Mouse (Mus musculus) forebrain, embryonic 11.5 days (tissue): Measurements from ENCODE around the gene Erbb2. TPM values are rescaled to one million over a fixed set of nuclear protein-coding genes. Genes with fewer than 3 reads are reported as not detected.

ENCODE experiments used
- ATAC-seq: fragments of 200-750 bp; cut with Nextera tagmentation; replicated peaks from 2 replicates; pipeline ENCODE4 v1.8.0; 2017; ENCODE audit warnings: moderate TSS enrichment; ENCODE audit not compliant: low FRiP score
- DNase-seq: peaks from one replicate; pipeline ENCODE4 v3.0.0-alpha.2; 2017; ENCODE audit warnings: low spot score
- H3K27ac ChIP-seq: fragments of 300-500 bp; sonication (generic); 2 replicates; pipeline ENCODE4 v1.5.1; 2014; ENCODE audit warnings: low read depth, low read length
- H3K27me3 ChIP-seq: fragments of 300-500 bp; sonication (generic); 2 replicates; pipeline ENCODE4 v1.6.1; 2014; ENCODE audit warnings: mild to moderate bottlenecking, low read length, mixed read lengths; ENCODE audit not compliant: control insufficient read depth, insufficient read depth
- H3K36me3 ChIP-seq: fragments of 300-500 bp; sonication (generic); 2 replicates; pipeline ENCODE4 v1.6.1; 2014; ENCODE audit warnings: mild to moderate bottlenecking, low read length, moderate library complexity, mixed read lengths; ENCODE audit not compliant: control insufficient read depth, insufficient read depth
- H3K4me1 ChIP-seq: fragments of 300-500 bp; sonication (generic); replicated peaks from 2 replicates; pipeline ENCODE4 v1.6.1; 2014; ENCODE audit warnings: low read length, mixed read lengths; ENCODE audit not compliant: control insufficient read depth, insufficient read depth
- H3K4me2 ChIP-seq: fragments of 300-500 bp; sonication (generic); 2 replicates; pipeline ENCODE4 v1.6.1; 2014; ENCODE audit warnings: low read depth, mild to moderate bottlenecking, low read length, moderate library complexity, mixed read lengths; ENCODE audit not compliant: severe bottlenecking
- H3K4me3 ChIP-seq: fragments of 300-500 bp; sonication (generic); 2 replicates; pipeline ENCODE4 v1.5.1; 2014; ENCODE audit warnings: low read depth, low read length
- H3K9ac ChIP-seq: fragments of 300-500 bp; sonication (generic); 2 replicates; pipeline ENCODE4 v1.6.1; 2014; ENCODE audit warnings: low read length
- H3K9me3 ChIP-seq: fragments of 300-500 bp; sonication (generic); 2 replicates; pipeline ENCODE4 v1.6.1; 2016; ENCODE audit warnings: low read length, mixed read lengths; ENCODE audit not compliant: control insufficient read depth
- WGBS: fragments of 180-500 bp; shearing (Covaris S2); extraction: QIAGEN DNeasy Blood & Tissue Kit; methylation state at CpG from one replicate; pipeline ENCODE4 v1.1.7; 2014; 5-methylcytosine and 5-hydroxymethylcytosine counted together
- polyA plus RNA-seq: library from polyadenylated mRNA; unstranded; fragments of >200 nt; fragmentation: Nextera tagmentation; extraction: Ambion mirVana; gene quantifications from 2 replicates; pipeline ENCODE4 v1.2.1, GENCODE M21; 2014

The Erbb2 gene
- polyA plus RNA-seq, 1 experiment from 2014 or later = 19.7 TPM

- H3K36me3 ChIP-seq = peaks cover 4% of the 10 kb centered on the region; the same call in 1 of the 2 replicates
- H3K4me1 ChIP-seq = peaks cover 14% of the 10 kb centered on the region
- H3K4me3 ChIP-seq = no peak overlapping the region
- ATAC-seq = peak; percentile 84
- 0 out of 2 replicates have a peak overlapping the region, but pooled peaks have one; percentile 12 for H3K9ac ChIP-seq
- H3K9me3 ChIP-seq = no peaks in the 10 kb centered on the region
- 22% methylated on average over 10 of the region's 10 CpGs for WGBS
- no peaks in the 10 kb centered on the region for H3K27me3 ChIP-seq
- peak; percentile 82 for DNase-seq
- H3K4me2 ChIP-seq = peak overlapping the region; percentile 21
- peak overlapping the region; percentile 58 for H3K27ac ChIP-seq
These were observed 40.6 kb upstream of the Erbb2 start for GRCm38 (mm10) chr11:98371556-98372240.

- H3K4me3 ChIP-seq = no peak overlapping the region
- no peaks in the 10 kb centered on the region for H3K27me3 ChIP-seq
- ATAC-seq (0 out of 2 replicates have a peak, but pooled peaks have one; percentile 35), DNase-seq (peak; percentile 75)
- H3K27ac ChIP-seq = no peak overlapping the region
- peaks cover 4% of the 10 kb centered on the region; the same call in 1 of the 2 replicates for H3K36me3 ChIP-seq
- no peak overlapping the region for H3K9ac ChIP-seq
- WGBS = 8% methylated on average over 2 of the region's 2 CpGs
- H3K9me3 ChIP-seq = no peaks in the 10 kb centered on the region
- H3K4me2 ChIP-seq = no peak overlapping the region; the same call in 1 of the 2 replicates
- peaks cover 14% of the 10 kb centered on the region for H3K4me1 ChIP-seq
These were observed 39.9 kb upstream of the Erbb2 start for GRCm38 (mm10) chr11:98372406-98372805.

DNA sequence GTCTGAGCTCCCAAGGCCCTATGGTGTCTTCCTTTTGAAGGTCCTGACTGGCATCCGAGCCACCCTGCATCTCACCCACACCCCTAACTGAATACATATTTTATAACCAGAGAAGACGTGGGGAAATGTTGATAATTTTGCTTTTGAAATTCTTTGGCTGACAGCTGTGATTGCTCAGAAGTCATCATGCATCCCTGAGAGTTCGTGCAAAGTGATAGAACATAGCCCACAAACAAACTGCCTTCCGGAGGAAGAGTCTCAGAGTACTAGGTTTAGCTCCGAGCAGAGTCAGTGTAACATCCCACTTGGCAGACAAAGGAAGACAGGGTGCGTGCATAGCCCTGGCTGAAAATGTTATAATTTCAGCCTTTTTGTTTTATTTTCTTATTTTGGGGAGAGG is 39.0 kb upstream of the Erbb2 start:
- Histone ChIP-seq H3K27ac (no peak overlapping the region), H3K9ac (no peak overlapping the region), H3K4me2 (no peak overlapping the region), H3K9me3 (no peaks in the 10 kb centered on the region), H3K4me1 (peaks cover 14% of the 10 kb centered on the region), H3K36me3 (peaks cover 4% of the 10 kb centered on the region; the same call in 1 of the 2 replicates), H3K4me3 (no peak overlapping the region), H3K27me3 (no peaks in the 10 kb centered on the region)
- DNase-seq (no peak), ATAC-seq (no peak)
- 90% methylated on average over 6 of the region's 6 CpGs for WGBS

DNA sequence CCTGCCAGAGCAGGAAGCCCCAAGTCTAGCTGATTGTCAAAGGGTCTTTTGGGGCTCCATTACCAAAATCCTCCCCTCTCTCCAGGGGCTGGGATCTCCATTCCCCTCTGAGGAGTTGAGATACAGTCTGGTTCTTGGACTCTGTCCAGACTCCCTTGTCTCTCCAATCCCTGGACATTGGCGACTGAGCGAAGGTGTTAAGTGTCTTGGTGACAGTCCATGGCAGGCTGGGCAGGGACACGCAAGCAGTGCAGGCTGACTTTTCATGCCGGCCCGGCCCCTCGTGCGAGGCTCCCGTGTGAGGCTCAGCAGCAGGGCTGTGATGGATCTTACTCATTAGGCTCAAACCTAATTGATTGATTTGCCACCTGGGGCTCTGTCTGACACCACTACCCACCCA is 38.0 kb upstream of the Erbb2 start:
- ATAC-seq (no peak), DNase-seq (no peak)
- Histone ChIP-seq H3K4me1 (peaks cover 14% of the 10 kb centered on the region), H3K4me3 (no peak overlapping the region), H3K9me3 (no peaks in the 10 kb centered on the region), H3K27ac (no peak overlapping the region), H3K4me2 (no peak overlapping the region), H3K27me3 (no peaks in the 10 kb centered on the region), H3K9ac (no peak overlapping the region), H3K36me3 (peaks cover 7% of the 10 kb centered on the region)
- 89% methylated on average over 8 of the region's 8 CpGs for WGBS

DNA sequence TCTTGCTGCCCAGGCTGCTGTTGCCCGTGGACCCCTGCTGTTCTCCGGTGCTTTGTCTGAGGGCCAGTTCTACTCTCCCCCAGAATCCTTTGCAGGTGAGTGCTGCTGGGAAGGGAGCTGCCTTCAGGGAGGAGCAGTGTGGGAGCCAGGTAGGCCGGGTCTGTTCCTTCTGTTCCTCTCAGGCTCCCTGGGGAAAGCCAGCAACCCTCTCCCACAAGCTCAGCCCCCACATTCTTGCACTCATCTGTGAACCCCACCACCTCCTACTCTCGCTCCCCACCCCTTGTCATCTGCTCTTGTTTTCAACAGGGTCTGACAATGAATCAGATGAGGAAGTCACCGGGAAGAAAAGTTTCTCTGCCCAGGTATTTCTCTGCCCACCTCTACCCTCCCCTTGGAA is 35.5 kb upstream of the Erbb2 start:
- 65% methylated on average over 5 of the region's 5 CpGs for WGBS
- DNase-seq = no peak
- H3K9ac ChIP-seq = no peak overlapping the region
- ATAC-seq = no peak
- H3K27ac ChIP-seq = no peak overlapping the region
- H3K4me2 ChIP-seq = no peak overlapping the region
- no peaks in the 10 kb centered on the region for H3K27me3 ChIP-seq
- H3K9me3 ChIP-seq = no peaks in the 10 kb centered on the region
- H3K4me1 ChIP-seq = peaks cover 4% of the 10 kb centered on the region
- no peak overlapping the region for H3K4me3 ChIP-seq
- H3K36me3 ChIP-seq = peaks cover 7% of the 10 kb centered on the region

- 86% methylated on average over 11 of the region's 11 CpGs for WGBS
- Histone ChIP-seq H3K9ac (no peak overlapping the region), H3K4me3 (no peak overlapping the region), H3K27ac (no peak overlapping the region), H3K9me3 (no peaks in the 10 kb centered on the region), H3K36me3 (peaks cover 7% of the 10 kb centered on the region), H3K4me1 (no peaks in the 10 kb centered on the region), H3K27me3 (no peaks in the 10 kb centered on the region), H3K4me2 (no peak overlapping the region)
- DNase-seq = no peak
- ATAC-seq = no peak
These were observed 34.5 kb upstream of the Erbb2 start for GRCm38 (mm10) chr11:98377787-98378186.

- DNase-seq (no peak), ATAC-seq (no peak)
- Histone ChIP-seq H3K4me3 (no peak overlapping the region), H3K4me2 (no peak overlapping the region), H3K9me3 (no peaks in the 10 kb centered on the region), H3K4me1 (no peaks in the 10 kb centered on the region), H3K27me3 (no peaks in the 10 kb centered on the region), H3K9ac (no peak overlapping the region), H3K27ac (no peak overlapping the region), H3K36me3 (peaks cover 7% of the 10 kb centered on the region)
- WGBS = 92% methylated on average over 7 of the region's 7 CpGs
These were observed 32.9 kb upstream of the Erbb2 start for GRCm38 (mm10) chr11:98379379-98379778.

GRCm38 (mm10) chr11:98380106-98380505 is 32.2 kb upstream of the Erbb2 start:
- H3K4me1 ChIP-seq = no peaks in the 10 kb centered on the region
- 90% methylated on average over 6 of the region's 6 CpGs for WGBS
- no peaks in the 10 kb centered on the region for H3K27me3 ChIP-seq
- H3K9me3 ChIP-seq = no peaks in the 10 kb centered on the region
- H3K9ac ChIP-seq = no peak overlapping the region
- DNase-seq = no peak
- no peak overlapping the region for H3K27ac ChIP-seq
- H3K4me2 ChIP-seq = no peak overlapping the region
- H3K4me3 ChIP-seq = no peak overlapping the region
- H3K36me3 ChIP-seq = peaks cover 3% of the 10 kb centered on the region
- no peak for ATAC-seq

GRCm38 (mm10) chr11:98381651-98382050 is 30.6 kb upstream of the Erbb2 start:
- H3K36me3 ChIP-seq = peaks cover 3% of the 10 kb centered on the region
- no peak for DNase-seq

More at GRCm38 (mm10) chr11:98381651-98382050, 30.6 kb upstream of the Erbb2 start:
- no peak for ATAC-seq
- Histone ChIP-seq H3K27me3 (peaks cover 11% of the 10 kb centered on the region), H3K9me3 (no peaks in the 10 kb centered on the region), H3K9ac (no peak overlapping the region), H3K4me2 (no peak overlapping the region), H3K4me3 (no peak overlapping the region), H3K4me1 (no peaks in the 10 kb centered on the region), H3K27ac (no peak overlapping the region)
- WGBS = 88% methylated on average over 2 of the region's 2 CpGs
